Mouse (Mus musculus) T-helper 1 cell (primary cell): ENCODE data around the gene Gimap5.

Source experiments
- in situ Hi-C: fragments of 300-600 bp; cut with MboI, MseI; formaldehyde crosslinking; loops from one replicate; pipeline ENCODE4 v1.15.1; 2025; ENCODE audit warnings: high pct_unique_total_duplicates

Gimap5 gene

GRCm38 (mm10) chr6:48803406-48804051 lies 57.5 kb downstream of the Gimap5 start:
- in situ Hi-C loops = no loop called here
